Mouse (Mus musculus) cortical plate, adult 2 months (tissue): ENCODE results near the gene Rab11fip5. TPM values are rescaled to one million over a fixed set of nuclear protein-coding genes. Genes with fewer than 3 reads are reported as not detected.

ENCODE experiments used
- H3K27ac ChIP-seq: fragments of 200-500 bp; 2 replicates; pipeline ENCODE4 v1.5.1; 2012; ENCODE audit warnings: low read length, control low read depth, inconsistent platforms; ENCODE audit not compliant: insufficient read depth
- H3K4me1 ChIP-seq: fragments of 200-500 bp; 2 replicates; pipeline ENCODE4 v1.6.1; 2011; ENCODE audit warnings: low read length; ENCODE audit not compliant: control insufficient read depth, insufficient read depth
- H3K4me3 ChIP-seq: fragments of 200-500 bp; 2 replicates; pipeline ENCODE4 v1.5.1; 2011; ENCODE audit warnings: mild to moderate bottlenecking, low read length, control low read depth; ENCODE audit not compliant: insufficient read depth
- CTCF ChIP-seq: fragments of 200-500 bp; IDR thresholded peaks from 2 replicates; pipeline ENCODE4 v1.5.1; 2011; ENCODE audit warnings: mild to moderate bottlenecking, control low read depth, low read length; ENCODE audit not compliant: insufficient read depth; ENCODE audit errors: extremely low read depth
- POLR2A ChIP-seq: fragments of 200-500 bp; IDR thresholded peaks from 2 replicates; pipeline ENCODE4 v1.6.1; 2011; ENCODE audit warnings: mild to moderate bottlenecking, low read length, control low read depth; ENCODE audit not compliant: insufficient read depth; ENCODE audit errors: extremely low read depth
- polyA plus RNA-seq: library from polyadenylated mRNA; depleted of rRNA; stranded (reverse); fragments of >200 nt; gene quantifications from 2 replicates; pipeline ENCODE4 v1.2.3, GENCODE M21; 2012

The Rab11fip5 gene
- polyA plus RNA-seq, 1 experiment = 46.6 TPM

DNA sequence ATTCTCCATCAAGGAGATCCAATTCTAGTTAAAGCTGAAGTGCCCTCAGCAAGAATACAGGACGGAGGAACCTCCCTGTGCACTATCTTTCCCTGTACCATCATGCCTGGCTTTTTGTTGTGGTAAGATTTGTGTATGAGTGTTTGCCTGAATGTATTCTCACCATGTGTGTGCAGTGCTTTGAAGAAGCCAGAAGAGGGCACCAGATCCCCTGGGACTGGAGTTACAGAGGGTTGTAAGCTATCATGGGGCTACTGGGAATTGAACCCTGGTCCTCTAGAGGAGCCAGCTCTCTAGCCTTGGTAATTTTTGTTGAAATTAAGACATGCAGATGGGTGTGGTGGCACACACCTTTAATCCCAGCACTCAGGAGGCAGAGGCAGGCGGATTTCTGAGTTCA is 20.9 kb upstream of the Rab11fip5 start:
- Histone ChIP-seq H3K4me1 (no peaks in the 10 kb centered on the region), H3K4me3 (no peak overlapping the region)
- TF ChIP-seq POLR2A (no peak), CTCF (no peak)

DNA sequence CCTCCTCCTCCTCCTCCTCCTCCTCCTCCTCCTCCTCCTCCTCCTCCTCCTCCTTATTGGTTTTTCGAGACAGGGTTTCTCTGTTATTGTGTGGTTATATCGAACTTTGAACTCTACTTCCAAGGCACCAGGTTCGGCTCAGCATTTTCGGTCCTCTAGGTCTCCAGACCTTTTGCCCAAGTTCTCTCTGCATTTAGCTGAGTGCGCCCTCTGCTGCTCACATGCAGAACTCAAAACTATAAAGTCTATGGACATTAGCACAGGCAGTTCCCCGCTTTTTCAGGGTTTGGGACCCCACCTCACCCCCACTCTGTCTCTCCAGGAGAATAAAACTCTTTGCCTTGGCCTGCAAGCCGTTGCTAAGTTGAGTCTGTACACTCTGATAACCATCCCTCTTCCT is 17.4 kb upstream of the Rab11fip5 start:
- no peak overlapping the region for H3K4me3 ChIP-seq
- no peaks in the 10 kb centered on the region for H3K4me1 ChIP-seq
- TF ChIP-seq CTCF = peak; percentile 81
- TF ChIP-seq POLR2A = no peak
- H3K27ac ChIP-seq = no peak overlapping the region

More for the DNA sequence above, 20.9 kb upstream of the Rab11fip5 start:
- H3K27ac ChIP-seq = no peak overlapping the region

DNA sequence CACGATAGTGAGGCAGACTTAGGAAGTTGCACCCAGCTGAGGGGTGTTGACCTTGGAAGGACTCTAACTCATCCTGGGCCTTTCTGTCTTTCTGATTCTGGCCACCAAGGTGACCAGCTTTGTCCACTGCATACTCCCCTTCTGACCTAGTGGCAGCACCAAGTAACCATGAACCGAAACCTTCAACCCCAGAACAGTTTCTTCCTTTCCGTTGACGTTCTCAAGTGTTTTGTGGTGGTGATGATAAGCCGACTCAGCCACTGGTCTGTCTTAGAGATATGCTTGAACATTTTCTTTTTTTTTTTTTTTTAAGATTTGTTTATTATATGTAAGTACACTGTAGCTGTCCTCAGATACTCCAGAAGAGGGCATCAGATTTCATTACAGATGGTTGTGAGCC is 14.2 kb upstream of the Rab11fip5 start:
- no peak overlapping the region for H3K4me3 ChIP-seq
- TF ChIP-seq POLR2A = no peak
- no peak for TF ChIP-seq CTCF
- H3K4me1 ChIP-seq = no peaks in the 10 kb centered on the region
- H3K27ac ChIP-seq = no peak overlapping the region

GRCm38 (mm10) chr6:85382791-85383190 is 8.4 kb upstream of the Rab11fip5 start:
- no peaks in the 10 kb centered on the region for H3K4me1 ChIP-seq
- H3K4me3 ChIP-seq = no peak overlapping the region
- no peak for TF ChIP-seq CTCF
- H3K27ac ChIP-seq = no peak overlapping the region

DNA sequence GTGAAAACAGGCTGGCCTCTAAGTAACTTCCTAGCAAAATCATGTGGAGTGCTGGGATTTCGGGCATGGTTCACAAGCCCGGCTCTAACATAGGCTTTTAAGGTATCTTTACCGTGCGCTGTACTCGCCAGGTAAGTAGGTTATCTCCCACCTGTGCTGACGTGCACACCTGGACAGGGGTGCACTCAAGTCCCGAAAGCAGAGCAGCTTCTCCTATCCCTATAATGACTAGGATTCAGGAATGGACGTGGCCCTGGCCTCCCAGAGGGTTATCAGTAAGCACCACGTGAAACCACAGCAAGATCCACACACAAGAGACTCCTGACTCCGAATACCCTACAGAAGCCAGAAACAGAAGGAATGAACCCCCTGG is 7.2 kb upstream of the Rab11fip5 start:
- H3K4me3 ChIP-seq = no peak overlapping the region
- no peak overlapping the region for H3K27ac ChIP-seq
- TF ChIP-seq POLR2A = no peak
- no peak for TF ChIP-seq CTCF
- H3K4me1 ChIP-seq = no peaks in the 10 kb centered on the region

GRCm38 (mm10) chr6:85380901-85381647 is 6.6 kb upstream of the Rab11fip5 start:
- Histone ChIP-seq H3K27ac (no peak overlapping the region), H3K4me3 (no peak overlapping the region), H3K4me1 (no peaks in the 10 kb centered on the region)
- TF ChIP-seq CTCF (no peak), POLR2A (no peak)

- no peak for TF ChIP-seq POLR2A
- TF ChIP-seq CTCF = peak; percentile 68
- H3K4me3 ChIP-seq = no peak overlapping the region
These were observed 5.9 kb upstream of the Rab11fip5 start for GRCm38 (mm10) chr6:85380201-85380900.

DNA sequence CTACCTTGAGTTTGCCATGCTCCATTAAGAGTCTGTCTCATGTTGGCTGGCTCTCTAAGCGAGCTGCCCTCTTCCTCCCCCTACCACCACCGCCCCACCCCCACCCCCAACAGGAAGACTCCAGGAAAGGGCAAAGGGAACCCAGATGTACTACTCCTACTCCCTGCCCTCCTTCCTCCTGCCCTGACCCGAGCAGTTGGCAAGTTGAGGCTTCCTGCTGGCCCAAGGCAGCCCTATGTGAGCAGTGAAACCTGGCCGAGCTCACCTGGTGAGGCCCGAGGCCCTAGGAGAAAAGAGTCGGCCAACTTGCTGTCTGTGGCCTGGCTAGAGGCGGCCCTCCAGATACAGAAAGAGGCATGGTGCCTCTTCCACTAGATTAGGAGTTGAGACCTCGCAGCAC is 4.2 kb upstream of the Rab11fip5 start:
- Histone ChIP-seq H3K27ac (no peak overlapping the region), H3K4me3 (no peak overlapping the region), H3K4me1 (no peaks in the 10 kb centered on the region)
- TF ChIP-seq CTCF (no peak), POLR2A (no peak)

More at GRCm38 (mm10) chr6:85380201-85380900, 5.9 kb upstream of the Rab11fip5 start:
- no peaks in the 10 kb centered on the region for H3K4me1 ChIP-seq
- H3K27ac ChIP-seq = no peak overlapping the region

DNA sequence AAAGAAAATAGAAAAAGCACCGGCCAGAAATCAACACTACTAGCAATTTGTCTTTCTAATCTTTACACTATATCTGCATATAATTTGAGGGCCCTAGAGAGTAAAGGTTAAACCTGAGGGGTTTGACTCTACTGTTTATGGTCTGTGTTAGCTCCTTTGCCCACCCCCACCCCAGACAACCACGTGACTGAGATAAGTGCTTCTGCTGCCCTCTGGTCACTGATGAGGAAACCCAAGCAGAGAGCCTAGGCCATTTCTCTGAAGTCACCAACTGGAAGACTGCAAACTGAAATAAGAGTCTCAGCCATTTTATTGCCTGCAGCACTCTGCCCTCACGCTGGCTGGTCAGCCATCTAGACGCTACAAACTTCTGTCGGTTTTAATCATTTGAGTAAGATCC is 3.4 kb upstream of the Rab11fip5 start:
- Histone ChIP-seq H3K27ac (no peak overlapping the region), H3K4me3 (no peak overlapping the region), H3K4me1 (peaks cover 2% of the 10 kb centered on the region; the same call in 1 of the 2 replicates)
- TF ChIP-seq CTCF (no peak), POLR2A (no peak)
